Mouse (Mus musculus): ENCODE measurements around the gene Fam199x.
A peak's percentile ranks its signal among the peaks of the same experiment; 100 is the strongest.

The Fam199x gene

GRCm38 (mm10) chrX:137049425-137050225 lies at the start of gene Fam199x:
Gene Fam199x (plus strand): TSS chrX:137049594.
- peak; percentile 80 to 90 for DNase-seq

- DNase-seq: peak; percentile 54 to 69
Measured at GRCm38 (mm10) chrX:137015099-137015709, 34.2 kb upstream of the Fam199x start.

GRCm38 (mm10) chrX:137017668-137018067 lies 31.7 kb upstream of the Fam199x start:
- DNase-seq: no peak

- peak; percentile 62 to 82 for DNase-seq
Measured at GRCm38 (mm10) chrX:137019310-137019709, 30.1 kb upstream of the Fam199x start.

- DNase-seq: peak in 1 of 2 experiments; percentile 24
Measured at GRCm38 (mm10) chrX:137030916-137031315, 18.5 kb upstream of the Fam199x start.

- DNase-seq: no peak
Measured at GRCm38 (mm10) chrX:137031726-137032125, 17.7 kb upstream of the Fam199x start.

GRCm38 (mm10) chrX:137034322-137034721 lies 15.1 kb upstream of the Fam199x start:
- peak; percentile 15 to 35 for DNase-seq

- no peak for DNase-seq
Measured at GRCm38 (mm10) chrX:137037470-137037999, 11.9 kb upstream of the Fam199x start.

- peak; percentile 83 to 90 for DNase-seq
Measured at GRCm38 (mm10) chrX:137038000-137038483, 11.4 kb upstream of the Fam199x start, which contains the start of gene Slc25a53. Gene Slc25a53 (minus strand): TSS chrX:137038302.

- no peak for DNase-seq
Measured at GRCm38 (mm10) chrX:137038502-137038901, 10.9 kb upstream of the Fam199x start.

- no peak for DNase-seq
Measured at GRCm38 (mm10) chrX:137049060-137049424, 352 bp upstream of the Fam199x start.

- no peak for DNase-seq
Measured at GRCm38 (mm10) chrX:137063202-137063601, 13.8 kb downstream of the Fam199x start.

- no peak for DNase-seq
Measured at GRCm38 (mm10) chrX:137104531-137104930, 55.1 kb downstream of the Fam199x start.

GRCm38 (mm10) chrX:137106498-137106897 lies 57.1 kb downstream of the Fam199x start:
- DNase-seq: no peak

- DNase-seq: peak; percentile 22 to 54
Measured at GRCm38 (mm10) chrX:137118097-137118746, 68.8 kb downstream of the Fam199x start.

- DNase-seq: no peak
Measured at GRCm38 (mm10) chrX:137119675-137120423, 70.5 kb downstream of the Fam199x start.

GRCm38 (mm10) chrX:137121718-137122117 lies 72.3 kb downstream of the Fam199x start, which contains the start of gene Esx1:
Gene Esx1 (minus strand): TSS chrX:137122083.
- DNase-seq: no peak

GRCm38 (mm10) chrX:137127542-137127941 lies 78.1 kb downstream of the Fam199x start:
- DNase-seq: no peak
